Mouse (Mus musculus): ENCODE measurements at regions not wholly inside any gene's neighbourhood (a gene's known extent, or its start where the extent isn't known, plus 50 kb on each side); places are given as distances from the start of the nearest gene placed in this dataset.

- H3K4me3 ChIP-seq (ENCODE audit: low read depth, low read length) = no peak overlapping the region
- no peaks in the 10 kb centered on the region for H3K36me3 ChIP-seq (ENCODE audit: control insufficient read depth, insufficient read depth)
- H3K9me3 ChIP-seq (ENCODE audit: control insufficient read depth) = no peaks in the 10 kb centered on the region
- TF ChIP-seq CTCF (IDR thresholded peaks at IDR 0.05; ENCODE audit: low read depth) = peak; percentile 22; the same call in 1 of the 2 replicates
- no peak overlapping the region for H3K27ac ChIP-seq (ENCODE audit: low read depth, low read length)
- no peak for ATAC-seq
- H3K27me3 ChIP-seq (replicated peaks; ENCODE audit: control insufficient read depth, insufficient read depth, low read length) = no peaks in the 10 kb centered on the region
- no peaks in the 10 kb centered on the region for H3K4me1 ChIP-seq (replicated peaks; ENCODE audit: control insufficient read depth, insufficient read depth, low read length)
- no peak overlapping the region for H3K4me2 ChIP-seq (replicated peaks; ENCODE audit: low read depth)
- 94% methylated on average over 1 of the region's 1 CpGs for WGBS
- H3K9ac ChIP-seq (ENCODE audit: low read depth, low read length) = no peak overlapping the region
Observed at GRCm38 (mm10) chr8:101815121-101815520, 970.3 kb downstream of the Cdh11 start.

GRCm38 (mm10) chr8:101803561-101803960, 981.9 kb downstream of the Cdh11 start:
- H3K9ac ChIP-seq (ENCODE audit: low read depth, low read length) = no peak overlapping the region
- H3K27me3 ChIP-seq (replicated peaks; ENCODE audit: control insufficient read depth, insufficient read depth, low read length) = no peaks in the 10 kb centered on the region
- H3K27ac ChIP-seq (ENCODE audit: low read depth, low read length) = no peak overlapping the region
- H3K4me1 ChIP-seq (replicated peaks; ENCODE audit: control insufficient read depth, insufficient read depth, low read length) = no peaks in the 10 kb centered on the region
- no peak overlapping the region for H3K4me3 ChIP-seq (ENCODE audit: low read depth, low read length)
- no peaks in the 10 kb centered on the region for H3K36me3 ChIP-seq (ENCODE audit: control insufficient read depth, insufficient read depth)
- no peak for ATAC-seq
- no peak for TF ChIP-seq CTCF (IDR thresholded peaks at IDR 0.05; ENCODE audit: low read depth)
- no peaks in the 10 kb centered on the region for H3K9me3 ChIP-seq (ENCODE audit: control insufficient read depth)
- no peak overlapping the region for H3K4me2 ChIP-seq (replicated peaks; ENCODE audit: low read depth)
- WGBS = 69% methylated on average over 2 of the region's 2 CpGs

- TF ChIP-seq CTCF (IDR thresholded peaks at IDR 0.05; ENCODE audit: low read depth) = no peak
Observed at GRCm38 (mm10) chr8:101802119-101802518, 983.3 kb downstream of the Cdh11 start.

GRCm38 (mm10) chr8:101790785-101791184, 994.7 kb downstream of the Cdh11 start:
- no peaks in the 10 kb centered on the region for H3K9me3 ChIP-seq (ENCODE audit: control insufficient read depth)
- no peaks in the 10 kb centered on the region for H3K4me1 ChIP-seq (replicated peaks; ENCODE audit: control insufficient read depth, insufficient read depth, low read length)
- no peak overlapping the region for H3K9ac ChIP-seq (ENCODE audit: low read depth, low read length)
- no peaks in the 10 kb centered on the region for H3K27me3 ChIP-seq (replicated peaks; ENCODE audit: control insufficient read depth, insufficient read depth, low read length)
- no peak overlapping the region for H3K4me2 ChIP-seq (replicated peaks; ENCODE audit: low read depth)
- H3K36me3 ChIP-seq (ENCODE audit: control insufficient read depth, insufficient read depth) = no peaks in the 10 kb centered on the region
- WGBS = 65% methylated on average over 1 of the region's 1 CpGs
- no peak overlapping the region for H3K4me3 ChIP-seq (ENCODE audit: low read depth, low read length)
- no peak for TF ChIP-seq CTCF (IDR thresholded peaks at IDR 0.05; ENCODE audit: low read depth)
- no peak overlapping the region for H3K27ac ChIP-seq (ENCODE audit: low read depth, low read length)
- ATAC-seq = no peak

More at GRCm38 (mm10) chr8:101802119-101802518, 983.3 kb downstream of the Cdh11 start:
- WGBS = 88% methylated on average over 6 of the region's 6 CpGs
- no peaks in the 10 kb centered on the region for H3K36me3 ChIP-seq (ENCODE audit: control insufficient read depth, insufficient read depth)
- H3K4me2 ChIP-seq (replicated peaks; ENCODE audit: low read depth) = no peak overlapping the region
- no peak overlapping the region for H3K4me3 ChIP-seq (ENCODE audit: low read depth, low read length)
- no peaks in the 10 kb centered on the region for H3K4me1 ChIP-seq (replicated peaks; ENCODE audit: control insufficient read depth, insufficient read depth, low read length)
- no peak overlapping the region for H3K27ac ChIP-seq (ENCODE audit: low read depth, low read length)
- no peaks in the 10 kb centered on the region for H3K9me3 ChIP-seq (ENCODE audit: control insufficient read depth)
- H3K9ac ChIP-seq (ENCODE audit: low read depth, low read length) = no peak overlapping the region
- H3K27me3 ChIP-seq (replicated peaks; ENCODE audit: control insufficient read depth, insufficient read depth, low read length) = no peaks in the 10 kb centered on the region
- no peak for ATAC-seq

- H3K36me3 ChIP-seq (ENCODE audit: control insufficient read depth, insufficient read depth) = no peaks in the 10 kb centered on the region
- no peaks in the 10 kb centered on the region for H3K4me1 ChIP-seq (replicated peaks; ENCODE audit: control insufficient read depth, insufficient read depth, low read length)
- H3K4me3 ChIP-seq (ENCODE audit: low read depth, low read length) = no peak overlapping the region
- TF ChIP-seq CTCF (IDR thresholded peaks at IDR 0.05; ENCODE audit: low read depth) = no peak
- H3K27ac ChIP-seq (ENCODE audit: low read depth, low read length) = no peak overlapping the region
- no peak overlapping the region for H3K4me2 ChIP-seq (replicated peaks; ENCODE audit: low read depth)
- H3K9me3 ChIP-seq (ENCODE audit: control insufficient read depth) = no peaks in the 10 kb centered on the region
- no peak overlapping the region for H3K9ac ChIP-seq (ENCODE audit: low read depth, low read length)
- no peak for ATAC-seq
- no peaks in the 10 kb centered on the region for H3K27me3 ChIP-seq (replicated peaks; ENCODE audit: control insufficient read depth, insufficient read depth, low read length)
Observed at GRCm38 (mm10) chr8:101786876-101787275, 998.6 kb downstream of the Cdh11 start.

GRCm38 (mm10) chr8:101782556-101782955, 1002.9 kb downstream of the Cdh11 start:
- Histone ChIP-seq H3K27me3 (replicated peaks; ENCODE audit: control insufficient read depth, insufficient read depth, low read length) (no peaks in the 10 kb centered on the region), H3K9me3 (ENCODE audit: control insufficient read depth) (no peaks in the 10 kb centered on the region), H3K4me2 (replicated peaks; ENCODE audit: low read depth) (no peak overlapping the region), H3K36me3 (ENCODE audit: control insufficient read depth, insufficient read depth) (no peaks in the 10 kb centered on the region), H3K4me3 (ENCODE audit: low read depth, low read length) (no peak overlapping the region), H3K4me1 (replicated peaks; ENCODE audit: control insufficient read depth, insufficient read depth, low read length) (no peaks in the 10 kb centered on the region), H3K9ac (ENCODE audit: low read depth, low read length) (no peak overlapping the region), H3K27ac (ENCODE audit: low read depth, low read length) (no peak overlapping the region)
- 86% methylated on average over 2 of the region's 2 CpGs for WGBS
- no peak for ATAC-seq
- no peak for TF ChIP-seq CTCF (IDR thresholded peaks at IDR 0.05; ENCODE audit: low read depth)

GRCm38 (mm10) chr8:101781942-101782341, 1003.5 kb downstream of the Cdh11 start:
- Histone ChIP-seq H3K27me3 (replicated peaks; ENCODE audit: control insufficient read depth, insufficient read depth, low read length) (no peaks in the 10 kb centered on the region), H3K27ac (ENCODE audit: low read depth, low read length) (no peak overlapping the region), H3K9me3 (ENCODE audit: control insufficient read depth) (no peaks in the 10 kb centered on the region), H3K4me3 (ENCODE audit: low read depth, low read length) (no peak overlapping the region), H3K4me2 (replicated peaks; ENCODE audit: low read depth) (no peak overlapping the region), H3K4me1 (replicated peaks; ENCODE audit: control insufficient read depth, insufficient read depth, low read length) (no peaks in the 10 kb centered on the region), H3K9ac (ENCODE audit: low read depth, low read length) (no peak overlapping the region), H3K36me3 (ENCODE audit: control insufficient read depth, insufficient read depth) (no peaks in the 10 kb centered on the region)
- ATAC-seq = no peak
- 90% methylated on average over 3 of the region's 3 CpGs for WGBS
- no peak for TF ChIP-seq CTCF (IDR thresholded peaks at IDR 0.05; ENCODE audit: low read depth)
